Mouse (Mus musculus): ENCODE data around the gene Fam114a2. TPM values are rescaled to one million over a fixed set of nuclear protein-coding genes. Genes with fewer than 3 reads are reported as not detected.

Fam114a2 gene
- total and polyA plus RNA-seq, 2 experiments: 20.1 to 29.8 TPM

DNA sequence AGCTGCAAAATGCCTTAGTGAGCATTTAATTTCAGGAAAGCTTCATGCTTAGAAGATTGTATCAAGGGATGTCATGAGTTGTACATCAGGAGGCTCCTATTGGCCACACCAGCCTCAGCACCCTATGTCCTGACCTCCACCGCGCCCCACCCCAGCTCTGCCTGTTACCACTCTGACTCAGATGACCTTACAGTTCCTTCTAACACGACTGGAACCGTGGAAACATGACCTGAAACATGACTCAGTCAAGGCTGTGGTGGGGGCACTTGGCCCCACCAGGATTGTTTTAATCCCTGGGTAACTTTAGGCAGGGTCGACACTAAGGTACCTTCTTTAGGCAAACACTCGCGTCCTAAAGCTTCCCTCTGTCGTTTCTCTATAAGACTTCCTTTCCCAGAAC is 32.6 kb upstream of the Fam114a2 start:
- H3K27me3 ChIP-seq (ENCODE audit: control insufficient read depth, insufficient read depth, low read length): no peaks in the 10 kb centered on the region
- no peak overlapping the region for H3K4me3 ChIP-seq (ENCODE audit: insufficient read depth, low read depth, low read length)
- H3K36me3 ChIP-seq (ENCODE audit: control insufficient read depth, insufficient read depth, low read length): no peaks in the 10 kb centered on the region
- no peaks in the 10 kb centered on the region for H3K79me2 ChIP-seq (ENCODE audit: control insufficient read depth, insufficient read depth, low read length)
- TF ChIP-seq POLR2A (IDR thresholded peaks at IDR 0.05; ENCODE audit: extremely low read depth, insufficient read depth, low read length) (no peak), CTCF (IDR thresholded peaks at IDR 0.05; ENCODE audit: low read depth, low read length) (no peak)
- H3K4me1 ChIP-seq (ENCODE audit: control insufficient read depth, insufficient read depth, low read length): no peaks in the 10 kb centered on the region
- no peak overlapping the region for H3K9ac ChIP-seq (ENCODE audit: low read depth, low read length)
- WGBS: 77% methylated on average over 8 of the region's 8 CpGs
- no peak for DNase-seq (ENCODE audit: extremely low read depth, low read depth, low spot score)
- H3K27ac ChIP-seq (replicated peaks; ENCODE audit: insufficient read depth, low read depth, low read length): no peak overlapping the region

- H3K27me3 ChIP-seq (ENCODE audit: control insufficient read depth, insufficient read depth, low read length): no peaks in the 10 kb centered on the region
- no peaks in the 10 kb centered on the region for H3K36me3 ChIP-seq (ENCODE audit: control insufficient read depth, insufficient read depth, low read length)
- H3K9ac ChIP-seq (ENCODE audit: low read depth, low read length): no peak overlapping the region
- no peak for DNase-seq (ENCODE audit: extremely low read depth, low read depth, low spot score)
- no peaks in the 10 kb centered on the region for H3K79me2 ChIP-seq (ENCODE audit: control insufficient read depth, insufficient read depth, low read length)
- no peak overlapping the region for H3K4me3 ChIP-seq (ENCODE audit: insufficient read depth, low read depth, low read length)
- 93% methylated on average over 2 of the region's 2 CpGs for WGBS
- TF ChIP-seq POLR2A (IDR thresholded peaks at IDR 0.05; ENCODE audit: extremely low read depth, insufficient read depth, low read length) (no peak), CTCF (IDR thresholded peaks at IDR 0.05; ENCODE audit: low read depth, low read length) (no peak)
- H3K4me1 ChIP-seq (ENCODE audit: control insufficient read depth, insufficient read depth, low read length): no peaks in the 10 kb centered on the region
- no peak overlapping the region for H3K27ac ChIP-seq (replicated peaks; ENCODE audit: insufficient read depth, low read depth, low read length)
These were observed 31.8 kb upstream of the Fam114a2 start for GRCm38 (mm10) chr11:57550230-57550629.

DNA sequence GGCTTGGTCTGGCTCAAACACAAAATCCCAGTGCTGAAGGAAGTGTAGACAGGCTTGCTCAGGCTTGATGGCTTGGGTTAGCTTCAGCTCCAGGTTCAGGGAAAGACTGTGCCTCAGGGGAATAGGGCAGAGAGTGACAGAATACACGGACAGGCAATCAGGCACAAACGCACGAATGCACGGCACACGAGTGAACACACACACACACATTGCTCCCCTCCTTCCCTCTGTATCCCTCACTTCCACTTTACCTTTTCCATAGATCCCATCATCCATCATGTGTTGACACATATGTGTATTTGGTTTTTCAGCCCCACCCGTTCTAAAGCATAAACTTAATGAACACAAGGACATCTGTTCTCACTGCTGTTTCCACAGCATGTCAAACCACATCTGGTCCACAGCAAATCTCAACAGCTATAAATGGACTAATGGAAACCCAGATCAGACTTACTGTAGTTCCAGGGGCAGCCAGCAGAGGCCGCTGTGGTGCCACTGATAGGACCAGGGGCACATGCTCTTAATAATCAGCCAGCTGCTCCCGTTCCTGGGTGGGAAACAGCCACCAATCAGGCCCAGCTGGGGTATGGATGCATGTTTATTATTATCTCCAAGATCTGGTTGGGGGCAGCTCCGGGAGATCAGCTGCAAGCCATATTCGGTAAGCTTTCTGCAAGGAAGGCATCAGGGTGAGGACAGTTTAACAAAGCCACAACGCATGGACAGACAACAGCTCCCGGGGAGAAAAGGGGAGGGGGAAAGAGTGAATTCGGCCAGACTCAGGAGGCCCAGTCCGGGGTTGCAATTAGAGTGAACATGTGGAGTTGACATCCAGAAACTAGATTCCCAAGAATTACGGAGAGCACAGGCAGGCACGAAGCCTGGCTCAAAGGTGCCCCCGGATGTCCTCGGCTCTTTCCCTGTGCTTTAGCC is 30.5 kb upstream of the Fam114a2 start:
- Histone ChIP-seq H3K27me3 (ENCODE audit: control insufficient read depth, insufficient read depth, low read length) (no peaks in the 10 kb centered on the region), H3K4me1 (ENCODE audit: control insufficient read depth, insufficient read depth, low read length) (no peaks in the 10 kb centered on the region), H3K27ac (replicated peaks; ENCODE audit: insufficient read depth, low read depth, low read length) (no peak overlapping the region), H3K79me2 (ENCODE audit: control insufficient read depth, insufficient read depth, low read length) (no peaks in the 10 kb centered on the region), H3K9ac (ENCODE audit: low read depth, low read length) (no peak overlapping the region), H3K4me3 (ENCODE audit: insufficient read depth, low read depth, low read length) (no peak overlapping the region), H3K36me3 (ENCODE audit: control insufficient read depth, insufficient read depth, low read length) (no peaks in the 10 kb centered on the region)
- 43% methylated on average over 18 of the region's 18 CpGs for WGBS
- DNase-seq (ENCODE audit: extremely low read depth, low read depth, low spot score): peak; percentile 19
- TF ChIP-seq POLR2A (IDR thresholded peaks at IDR 0.05; ENCODE audit: extremely low read depth, insufficient read depth, low read length) (no peak), CTCF (IDR thresholded peaks at IDR 0.05; ENCODE audit: low read depth, low read length) (peak; percentile 96)

DNA sequence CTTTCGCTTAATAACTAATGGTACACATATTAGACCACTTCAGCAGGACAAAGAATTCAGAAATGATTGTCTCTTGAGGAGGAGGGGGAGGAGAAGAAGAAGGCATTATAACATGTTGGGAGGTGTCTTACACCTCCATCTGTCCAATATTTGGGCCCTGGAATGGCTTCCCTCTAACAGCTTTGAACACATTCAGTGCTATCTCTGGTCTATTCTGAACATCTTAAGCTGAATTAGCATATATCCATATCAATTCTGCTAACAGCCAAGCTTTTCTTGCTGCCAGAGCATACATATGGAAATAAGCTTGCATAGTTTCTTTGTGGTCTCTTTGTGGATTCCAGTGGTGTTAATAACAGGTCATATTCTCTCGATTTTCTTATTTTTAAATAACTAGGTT is 22.3 kb upstream of the Fam114a2 start:
- Histone ChIP-seq H3K4me1 (ENCODE audit: control insufficient read depth, insufficient read depth, low read length) (no peaks in the 10 kb centered on the region), H3K9ac (ENCODE audit: low read depth, low read length) (no peak overlapping the region), H3K4me3 (ENCODE audit: insufficient read depth, low read depth, low read length) (no peak overlapping the region), H3K36me3 (ENCODE audit: control insufficient read depth, insufficient read depth, low read length) (no peaks in the 10 kb centered on the region), H3K27me3 (ENCODE audit: control insufficient read depth, insufficient read depth, low read length) (no peaks in the 10 kb centered on the region), H3K27ac (replicated peaks; ENCODE audit: insufficient read depth, low read depth, low read length) (no peak overlapping the region), H3K79me2 (ENCODE audit: control insufficient read depth, insufficient read depth, low read length) (no peaks in the 10 kb centered on the region)
- 87% methylated on average over 2 of the region's 2 CpGs for WGBS
- no peak for DNase-seq (ENCODE audit: extremely low read depth, low read depth, low spot score)
- TF ChIP-seq CTCF (IDR thresholded peaks at IDR 0.05; ENCODE audit: low read depth, low read length) (no peak), POLR2A (IDR thresholded peaks at IDR 0.05; ENCODE audit: extremely low read depth, insufficient read depth, low read length) (no peak)

- TF ChIP-seq POLR2A (IDR thresholded peaks at IDR 0.05; ENCODE audit: extremely low read depth, insufficient read depth, low read length): no peak
- no peak for TF ChIP-seq CTCF (IDR thresholded peaks at IDR 0.05; ENCODE audit: low read depth, low read length)
These were observed 21.5 kb upstream of the Fam114a2 start for GRCm38 (mm10) chr11:57539841-57540418.

GRCm38 (mm10) chr11:57535912-57536311 is 17.5 kb upstream of the Fam114a2 start:
- H3K27me3 ChIP-seq (ENCODE audit: control insufficient read depth, insufficient read depth, low read length): no peaks in the 10 kb centered on the region
- no peak for TF ChIP-seq POLR2A (IDR thresholded peaks at IDR 0.05; ENCODE audit: extremely low read depth, insufficient read depth, low read length)
- no peak for TF ChIP-seq CTCF (IDR thresholded peaks at IDR 0.05; ENCODE audit: low read depth, low read length)
- WGBS: 97% methylated on average over 5 of the region's 5 CpGs
- H3K4me3 ChIP-seq (ENCODE audit: insufficient read depth, low read depth, low read length): no peak overlapping the region
- no peak overlapping the region for H3K27ac ChIP-seq (replicated peaks; ENCODE audit: insufficient read depth, low read depth, low read length)
- H3K79me2 ChIP-seq (ENCODE audit: control insufficient read depth, insufficient read depth, low read length): no peaks in the 10 kb centered on the region
- DNase-seq (ENCODE audit: extremely low read depth, low read depth, low spot score): no peak
- H3K4me1 ChIP-seq (ENCODE audit: control insufficient read depth, insufficient read depth, low read length): no peaks in the 10 kb centered on the region
- H3K9ac ChIP-seq (ENCODE audit: low read depth, low read length): no peak overlapping the region
- no peaks in the 10 kb centered on the region for H3K36me3 ChIP-seq (ENCODE audit: control insufficient read depth, insufficient read depth, low read length)

More at GRCm38 (mm10) chr11:57539841-57540418, 21.5 kb upstream of the Fam114a2 start:
- Histone ChIP-seq H3K4me1 (ENCODE audit: control insufficient read depth, insufficient read depth, low read length) (no peaks in the 10 kb centered on the region), H3K27me3 (ENCODE audit: control insufficient read depth, insufficient read depth, low read length) (no peaks in the 10 kb centered on the region), H3K79me2 (ENCODE audit: control insufficient read depth, insufficient read depth, low read length) (no peaks in the 10 kb centered on the region), H3K9ac (ENCODE audit: low read depth, low read length) (no peak overlapping the region), H3K27ac (replicated peaks; ENCODE audit: insufficient read depth, low read depth, low read length) (no peak overlapping the region), H3K4me3 (ENCODE audit: insufficient read depth, low read depth, low read length) (no peak overlapping the region), H3K36me3 (ENCODE audit: control insufficient read depth, insufficient read depth, low read length) (no peaks in the 10 kb centered on the region)
- no peak for DNase-seq (ENCODE audit: extremely low read depth, low read depth, low spot score)
- WGBS: 88% methylated on average over 5 of the region's 5 CpGs
